In the genomic region with DNA sequence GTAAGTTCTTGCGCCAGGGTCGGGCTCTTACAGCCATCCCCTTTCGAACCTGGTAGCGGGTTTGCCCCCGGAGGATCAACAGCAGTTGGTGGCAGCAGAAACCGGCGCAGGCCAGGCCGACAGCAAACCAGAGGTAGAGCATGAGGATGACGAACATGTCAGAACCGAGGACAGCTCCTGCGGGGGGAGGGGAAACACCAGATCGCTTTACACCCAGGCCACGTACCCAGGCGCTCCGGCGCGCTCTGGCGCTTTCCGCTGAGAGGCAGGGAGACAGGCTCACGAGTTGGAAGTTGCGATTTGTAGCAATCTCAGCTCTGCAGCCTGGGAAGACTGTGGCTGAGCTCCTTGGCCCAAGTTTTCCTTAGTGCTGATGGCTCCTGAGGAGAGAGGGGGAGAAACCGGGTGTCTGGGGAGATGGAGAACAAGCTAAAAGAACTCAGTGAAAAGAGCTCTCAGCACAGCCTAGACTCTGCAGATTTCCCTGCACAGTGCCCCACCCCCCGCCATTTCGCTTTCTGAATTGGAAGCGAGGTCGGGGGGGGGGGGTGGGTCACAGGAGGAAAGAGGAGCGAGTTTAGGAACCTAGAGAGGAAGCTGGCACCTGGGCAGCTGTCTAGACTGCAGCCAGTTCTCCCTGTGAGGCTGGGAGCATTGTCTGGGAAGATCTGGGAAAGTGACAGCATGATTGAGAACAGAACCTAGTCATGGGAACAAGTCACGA, we compare ENCODE assay signal across 9 mouse cellular contexts. TPM values are rescaled to one million over a fixed set of nuclear protein-coding genes. Genes with fewer than 3 reads are reported as not detected.
DNase-seq lines count a peak whose midpoint lies in the region; ATAC-seq and TF ChIP-seq lines count a peak whose summit lies in the region.
"Had no signal": no experiment of that assay in that cellular context is flagged by ENCODE, and none has a peak within 500 bp of the region (broad histone marks: within the 10 kb centered on the region; RNA-seq: fewer than 3 reads in every experiment).

No protein-coding gene starts in this region.

- H3K27ac ChIP-seq in forebrain, embryonic 16.5 days (ENCODE audit: low read length) = no peak overlapping the region
- H3K27ac ChIP-seq: macrophage had no signal

- DNase-seq in adrenal gland, adult 2 months = peak; percentile 63
- peak; percentile 58 to 60 for DNase-seq in layer of hippocampus, adult 8-10 months (ENCODE audit: low spot score in 2 of 2)
- DNase-seq in skeletal muscle tissue, adult 2 months (ENCODE audit: low read depth, low spot score) = peak; percentile 35
- DNase-seq in cerebellum, adult 9-11 months = no peak

- peaks cover 28% of the 10 kb centered on the region for H3K4me1 ChIP-seq in E14TG2a.4 (replicated peaks; ENCODE audit: low read depth, low read length)
- H3K4me1 ChIP-seq in forebrain, embryonic 16.5 days (replicated peaks; ENCODE audit: control insufficient read depth, insufficient read depth, low read length) = peaks cover 13% of the 10 kb centered on the region

- peak; percentile 58 for ATAC-seq in forebrain, embryonic 16.5 days
- ATAC-seq in hematopoietic stem cell, adult 5-6 weeks (replicated peaks in 1 of 2; ENCODE audit: insufficient read depth in 1 of 2, low FRiP score in 2 of 2, low TSS enrichment in 1 of 2, low read depth in 1 of 2, poor library complexity in 2 of 2, severe bottlenecking in 2 of 2) = peak; percentile 49; a peak in 3 of 4 replicates
- peak; percentile 80 for ATAC-seq in megakaryocyte-erythroid progenitor cell, adult 5-6 weeks (replicated peaks; ENCODE audit: low FRiP score, low TSS enrichment, poor library complexity, severe bottlenecking)

- no peaks in the 10 kb centered on the region for H3K36me3 ChIP-seq in E14TG2a.4 (ENCODE audit: insufficient read depth, low read length)
- H3K36me3 ChIP-seq in forebrain, embryonic 16.5 days (ENCODE audit: control insufficient read depth, insufficient read depth) = no peaks in the 10 kb centered on the region

- 0 out of 2 replicates have a peak overlapping the region, but pooled peaks have one; percentile 2 for H3K9ac ChIP-seq in forebrain, embryonic 16.5 days (replicated peaks; ENCODE audit: low read depth, low read length)

- H3K4me3 ChIP-seq in E14TG2a.4 (replicated peaks; ENCODE audit: low read length) = peak overlapping the region; percentile 65
- H3K4me3 ChIP-seq in forebrain, embryonic 16.5 days (replicated peaks; ENCODE audit: low read length) = 0 out of 2 replicates have a peak overlapping the region, but pooled peaks have one; percentile 1

- peaks cover 94% of the 10 kb centered on the region for H3K27me3 ChIP-seq in E14TG2a.4 (ENCODE audit: insufficient read depth, low read length)
- H3K27me3 ChIP-seq in forebrain, embryonic 16.5 days (replicated peaks; ENCODE audit: control insufficient read depth, insufficient read depth, low read length) = peaks cover 33% of the 10 kb centered on the region

- 2% methylated on average over 28 of the region's 28 CpGs for whole genome bisulfite sequencing in forebrain, embryonic 16.5 days

- H3K9me3 ChIP-seq in E14TG2a.4 (ENCODE audit: low read length) = no peaks in the 10 kb centered on the region
- no peaks in the 10 kb centered on the region for H3K9me3 ChIP-seq in forebrain, embryonic 16.5 days (ENCODE audit: control insufficient read depth, low read length)

- TF ChIP-seq CTCF in E14TG2a.4 (conservative IDR thresholded peaks at IDR 0.05; ENCODE audit: low read length) = no peak

- H3K4me2 ChIP-seq in forebrain, embryonic 16.5 days (ENCODE audit: low read length) = peak overlapping the region; percentile 28

RNA-seq across cellular contexts. Expression of gene Zdhhc22, which starts 6.6 kb away (rescaled TPM):
- total RNA-seq in adrenal gland, adult 2 months (2021) = 1 to 10 TPM; 1.2 to 1.4 TPM
- 3.1 and 5.2 TPM in 2 replicates for polyA plus RNA-seq in adrenal gland, adult 2 months (2012; rRNA removed)
- 5.2 and 9.4 TPM in 2 replicates for polyA plus RNA-seq in forebrain, embryonic 16.5 days (2015; fragmentation: Nextera tagmentation; extraction: Ambion mirVana)
- not detected in 2 replicates for total RNA-seq in hematopoietic stem cell, adult 5-6 weeks (2017)
- 10 to 100 TPM; 12.3 to 18.3 (median 13.7) TPM for total RNA-seq in layer of hippocampus, adult 8-10 months (2022)
- not detected in 2 replicates for total RNA-seq in megakaryocyte-erythroid progenitor cell, adult 5-6 weeks (2014; fragmentation: Nextera tagmentation)
- not detected in 2 replicates for total RNA-seq in megakaryocyte-erythroid progenitor cell, adult 5-6 weeks (2017)
- polyA plus RNA-seq: macrophage had no signal

RNA-seq across cellular contexts. Expression of gene Cipc, which starts 36.8 kb away (rescaled TPM):
- 10 to 100 TPM; 17.9 to 29.3 TPM for total RNA-seq in adrenal gland, adult 2 months (2021)
- 38.5 and 39.8 TPM in 2 replicates for polyA plus RNA-seq in adrenal gland, adult 2 months (2012; rRNA removed)
- 61.5 and 62.7 TPM in 2 replicates for polyA plus RNA-seq in forebrain, embryonic 16.5 days (2015; fragmentation: Nextera tagmentation; extraction: Ambion mirVana)
- total RNA-seq in hematopoietic stem cell, adult 5-6 weeks (2017) = 17.6 and 24.0 TPM in 2 replicates
- total RNA-seq in layer of hippocampus, adult 8-10 months (2022) = 10 to 100 TPM; 70.7 to 89.0 (median 86.1) TPM
- total RNA-seq in megakaryocyte-erythroid progenitor cell, adult 5-6 weeks (2014; fragmentation: Nextera tagmentation) = 29.2 and 35.6 TPM in 2 replicates
- 22.0 and 23.0 TPM in 2 replicates for total RNA-seq in megakaryocyte-erythroid progenitor cell, adult 5-6 weeks (2017)

RNA-seq across cellular contexts. Expression of gene Tmem63c, which starts 37.5 kb away (rescaled TPM):
- 1 to 10 TPM; 1.3 to 2.4 TPM for total RNA-seq in adrenal gland, adult 2 months (2021)
- polyA plus RNA-seq in adrenal gland, adult 2 months (2012; rRNA removed) = 1.0 and 1.8 TPM in 2 replicates
- polyA plus RNA-seq in forebrain, embryonic 16.5 days (2015; fragmentation: Nextera tagmentation; extraction: Ambion mirVana) = 6.4 and 11.2 TPM in 2 replicates
- not detected in 2 replicates for total RNA-seq in hematopoietic stem cell, adult 5-6 weeks (2017)
- 10 to 100 TPM; 30.7 to 42.1 (median 36.4) TPM for total RNA-seq in layer of hippocampus, adult 8-10 months (2022)
- total RNA-seq in megakaryocyte-erythroid progenitor cell, adult 5-6 weeks (2014; fragmentation: Nextera tagmentation) = not detected in 2 replicates
- not detected in 2 replicates for total RNA-seq in megakaryocyte-erythroid progenitor cell, adult 5-6 weeks (2017)
- polyA plus RNA-seq: macrophage had no signal

Comparison
In these comparisons a context has a peak if more than half of its experiments do, and no peak if none do; other contexts are left out.
1. RNA of gene Zdhhc22, which starts 6.6 kb away (total RNA-seq): 12.3 to 18.3 TPM in layer of hippocampus, adult 8-10 months; 1.2 to 1.4 TPM in adrenal gland, adult 2 months, not detected in hematopoietic stem cell, adult 5-6 weeks and not detected in megakaryocyte-erythroid progenitor cell, adult 5-6 weeks; every median in the first group is over 4 times any median in the second.
2. RNA of gene Tmem63c, which starts 37.5 kb away (total RNA-seq): 30.7 to 42.1 TPM in layer of hippocampus, adult 8-10 months; 1.3 to 2.4 TPM in adrenal gland, adult 2 months, not detected in hematopoietic stem cell, adult 5-6 weeks and not detected in megakaryocyte-erythroid progenitor cell, adult 5-6 weeks; every median in the first group is over 4 times any median in the second.
3. Peak in every context shown above with its lines, with median percentiles within 50 percentile points of each other: ATAC-seq.